Mouse (Mus musculus): ENCODE measurements around the gene Maff.
A peak's percentile ranks its signal among the peaks of the same experiment; 100 is the strongest.

The Maff gene

GRCm38 (mm10) chr15:79366402-79366801, 20.0 kb downstream of the Maff start:
- peak; percentile 48 for DNase-seq

DNA sequence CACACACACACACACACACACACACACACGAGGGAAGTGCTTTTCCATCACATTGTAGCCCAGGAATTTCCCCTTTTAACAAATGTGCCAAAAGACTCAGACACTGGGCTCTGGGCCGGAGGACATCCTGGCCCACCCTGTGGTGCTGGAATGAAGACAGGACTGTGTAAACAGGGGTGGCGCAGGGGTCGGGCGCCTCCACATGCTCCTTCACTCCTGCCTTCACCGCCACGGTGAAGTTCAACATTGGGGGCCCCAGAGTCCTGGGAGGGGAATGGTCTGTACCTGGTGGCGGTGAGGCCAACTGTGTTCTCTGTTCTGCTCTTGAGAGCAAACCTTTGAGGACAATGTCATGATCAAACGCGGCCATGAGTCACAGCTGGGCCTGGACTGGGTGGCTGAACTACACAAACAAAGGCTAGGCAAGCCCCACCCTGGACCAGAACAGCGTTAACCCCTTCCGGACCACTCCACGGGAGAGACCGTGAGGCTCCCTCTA, 21.9 kb downstream of the Maff start:
- no peak for DNase-seq

DNA sequence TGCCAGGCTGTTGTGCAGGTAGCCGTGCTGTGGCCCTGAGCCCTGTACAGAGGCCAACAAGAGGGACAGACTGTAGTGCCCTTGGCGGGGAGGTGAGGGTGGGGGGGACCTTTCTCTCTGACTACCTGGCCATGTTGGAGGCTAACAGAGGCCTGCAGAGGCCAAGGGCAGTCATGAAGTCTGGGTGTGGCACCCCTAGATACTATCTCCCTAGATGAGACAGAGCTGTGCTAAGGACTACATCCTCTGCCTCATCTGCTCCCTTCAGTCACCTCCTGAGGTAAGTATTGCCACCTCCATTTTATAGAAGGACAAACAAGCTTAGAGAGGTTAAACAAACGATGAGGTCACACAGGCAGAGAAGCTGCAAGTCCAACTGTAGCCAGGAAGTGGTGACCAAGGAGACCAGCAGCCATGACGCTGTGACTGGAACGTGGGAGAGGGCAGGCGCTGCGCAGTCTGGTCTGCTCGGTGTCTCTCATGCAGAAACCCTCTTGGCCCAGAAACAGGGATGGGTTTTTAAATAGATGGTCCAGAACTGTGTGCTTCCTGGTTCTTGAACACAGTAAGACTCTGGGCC, 22.5 kb downstream of the Maff start:
- DNase-seq: no peak

DNA sequence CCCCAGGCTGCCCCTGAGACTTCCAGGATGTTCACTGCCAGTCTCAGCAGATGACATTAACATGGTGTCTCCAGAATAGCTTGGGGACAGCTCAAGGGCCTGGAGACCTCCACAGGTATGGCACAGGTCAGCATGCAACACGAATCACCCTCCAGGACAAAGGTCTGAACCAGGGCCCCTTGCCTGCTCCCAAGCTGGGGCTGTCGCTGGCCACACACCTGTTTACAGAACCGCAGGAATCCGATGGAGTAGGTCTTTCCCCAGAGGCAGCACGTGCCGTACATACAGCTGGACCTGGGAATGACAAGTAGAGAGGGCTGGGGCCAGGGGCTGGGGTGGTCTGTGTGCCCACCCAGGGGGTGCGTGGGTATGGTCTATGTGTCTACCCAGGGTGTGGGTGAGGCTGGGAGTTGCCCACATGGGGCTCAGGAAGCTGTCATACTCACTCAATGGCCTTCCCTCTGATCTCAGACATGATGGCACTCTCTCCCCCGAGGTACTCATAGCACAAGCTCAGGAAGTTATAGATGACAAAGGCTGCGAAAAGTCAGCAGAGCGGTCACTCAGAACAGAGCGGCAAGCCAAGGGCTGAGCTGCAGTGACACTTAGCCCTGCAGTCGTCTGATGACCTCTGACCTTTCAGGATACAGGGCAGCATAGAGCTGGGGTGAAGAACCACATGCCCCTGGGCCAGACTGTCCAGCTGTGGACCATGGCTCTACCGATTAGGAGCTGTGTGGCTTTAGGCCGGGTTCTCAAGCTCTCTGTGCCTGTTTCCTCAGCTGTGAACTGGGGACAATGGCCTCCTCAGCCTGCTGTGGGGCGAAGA, 23.2 kb downstream of the Maff start:
- no peak for DNase-seq

DNA sequence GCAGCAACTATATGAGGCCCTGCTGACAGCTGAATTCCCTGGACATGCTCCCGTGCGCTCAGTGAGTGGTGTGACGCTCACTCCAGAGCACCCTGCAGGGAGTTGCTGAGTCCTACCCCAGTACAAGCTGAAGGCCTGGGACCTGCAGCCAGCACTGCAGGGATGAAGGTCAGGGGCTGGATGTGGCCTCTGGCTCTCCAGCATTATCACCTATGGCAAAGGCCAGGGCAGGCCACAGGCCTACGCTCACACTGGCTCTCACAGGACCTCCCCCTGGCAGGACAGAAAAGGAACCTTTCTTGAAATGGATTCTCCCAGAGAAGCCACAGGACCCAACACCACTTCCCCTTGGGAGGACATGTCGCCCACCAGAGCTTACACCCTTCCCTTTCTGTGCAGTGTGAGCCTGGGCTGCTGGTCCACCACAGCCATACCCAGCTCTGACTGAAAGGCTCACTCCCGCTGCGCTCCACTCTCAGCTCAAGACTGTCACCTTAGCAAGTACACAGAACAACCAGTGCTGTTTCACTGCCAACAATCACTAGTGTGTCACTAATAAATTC, 23.9 kb downstream of the Maff start:
- no peak for DNase-seq

DNA sequence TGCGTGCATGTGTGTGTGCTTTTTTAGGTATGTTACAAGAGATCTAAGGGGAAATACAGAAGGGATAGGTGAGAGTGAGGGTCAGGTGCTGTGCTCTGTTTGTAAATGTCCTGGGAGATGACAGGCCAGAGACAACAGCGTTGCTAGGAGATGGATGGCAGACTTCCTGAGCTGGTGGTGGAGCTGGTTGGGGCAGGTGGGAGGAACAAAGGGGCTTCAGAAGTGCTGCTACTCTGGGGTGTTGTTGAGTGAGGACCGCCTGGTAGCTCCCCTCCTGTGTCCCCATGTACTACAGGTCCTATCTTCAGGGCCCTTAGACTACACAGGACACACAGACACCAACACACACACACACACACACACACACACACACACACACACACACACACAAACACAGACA, 28.3 kb downstream of the Maff start:
- peak; percentile 80 for DNase-seq

GRCm38 (mm10) chr15:79377681-79378080, 31.3 kb downstream of the Maff start:
- DNase-seq: no peak

GRCm38 (mm10) chr15:79378608-79379007, 32.2 kb downstream of the Maff start:
- DNase-seq: no peak

DNA sequence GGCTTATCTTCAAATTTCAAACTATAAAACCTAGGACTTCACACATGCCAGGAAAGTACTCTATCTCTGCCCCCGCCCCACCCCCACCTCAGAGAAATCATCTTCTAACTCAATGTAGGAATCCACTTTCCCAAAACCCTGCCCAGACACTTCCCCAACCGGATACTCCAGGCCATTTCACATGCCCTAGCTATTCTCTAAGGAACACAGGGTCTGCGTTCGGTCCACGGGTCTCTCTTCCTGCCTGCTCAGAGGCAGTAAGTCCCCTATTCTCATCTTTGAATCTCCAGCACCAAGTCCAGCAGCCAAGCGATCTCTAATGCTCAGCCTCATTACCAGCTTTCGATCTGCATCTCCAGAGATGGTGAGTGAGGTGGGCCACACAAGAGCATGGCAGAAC, 33.2 kb downstream of the Maff start:
- DNase-seq: no peak

- DNase-seq: peak; percentile 70
Observed at GRCm38 (mm10) chr15:79380468-79381444, 34.3 kb downstream of the Maff start.

DNA sequence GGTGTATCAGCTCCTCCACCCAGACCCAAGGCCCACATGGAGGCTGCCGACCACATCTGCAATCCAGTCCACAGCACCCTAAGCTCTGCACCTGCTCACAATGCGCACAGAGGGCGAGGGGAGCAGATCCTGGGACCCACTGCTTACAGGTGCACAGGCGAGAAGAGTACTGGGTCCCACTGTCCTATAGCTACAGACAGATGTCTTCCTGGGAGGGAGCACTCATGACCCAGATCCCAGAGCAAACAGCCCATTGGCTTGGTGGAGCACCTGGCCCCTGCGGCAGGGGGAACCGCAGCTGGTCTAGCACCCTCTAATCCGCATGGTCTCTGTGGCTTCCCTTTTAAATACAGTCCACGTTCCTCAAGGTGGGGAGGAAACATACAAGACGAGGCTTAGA, 35.2 kb downstream of the Maff start:
- peak; percentile 80 for DNase-seq

GRCm38 (mm10) chr15:79387081-79387480, 40.7 kb downstream of the Maff start:
- DNase-seq: no peak

DNA sequence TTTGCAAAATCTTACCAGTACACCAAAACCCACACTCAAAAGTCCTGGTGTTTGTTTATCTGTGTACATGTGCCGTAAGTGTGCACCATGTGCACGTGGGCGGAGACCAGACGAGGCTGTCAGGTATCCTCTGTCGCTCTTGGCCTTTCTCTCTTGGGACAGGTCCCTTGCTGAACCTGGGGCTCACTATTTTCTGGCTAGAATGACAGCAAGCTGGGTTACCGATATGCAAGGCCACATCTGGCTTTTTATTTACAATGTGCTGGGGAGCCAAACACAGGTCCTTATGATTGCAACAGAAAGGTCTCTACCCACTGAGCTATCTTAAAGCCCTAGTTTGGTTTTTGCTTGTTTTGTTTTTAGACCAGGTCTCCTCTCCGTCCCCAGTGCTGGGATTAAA, 41.2 kb downstream of the Maff start:
- no peak for DNase-seq

DNA sequence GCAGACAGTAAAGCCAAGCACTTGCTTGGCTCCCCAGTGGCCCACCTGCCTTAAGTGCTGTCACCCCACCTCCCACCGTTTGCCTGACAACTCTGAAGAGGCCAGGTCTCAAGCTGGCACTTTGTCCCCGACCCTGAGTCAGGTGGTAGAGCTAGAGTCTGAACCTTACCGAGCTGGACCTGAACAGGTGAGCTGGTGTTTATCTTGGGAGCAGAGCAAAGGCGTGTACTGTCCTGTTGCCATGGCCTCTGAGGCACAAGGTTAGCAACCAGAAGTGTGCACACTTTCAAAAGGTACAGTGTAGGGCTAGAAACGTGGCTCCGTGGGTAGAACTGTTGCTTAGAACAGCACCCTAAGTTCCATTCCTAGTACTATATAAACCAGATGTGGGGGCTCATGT, 41.8 kb downstream of the Maff start:
- no peak for DNase-seq

DNA sequence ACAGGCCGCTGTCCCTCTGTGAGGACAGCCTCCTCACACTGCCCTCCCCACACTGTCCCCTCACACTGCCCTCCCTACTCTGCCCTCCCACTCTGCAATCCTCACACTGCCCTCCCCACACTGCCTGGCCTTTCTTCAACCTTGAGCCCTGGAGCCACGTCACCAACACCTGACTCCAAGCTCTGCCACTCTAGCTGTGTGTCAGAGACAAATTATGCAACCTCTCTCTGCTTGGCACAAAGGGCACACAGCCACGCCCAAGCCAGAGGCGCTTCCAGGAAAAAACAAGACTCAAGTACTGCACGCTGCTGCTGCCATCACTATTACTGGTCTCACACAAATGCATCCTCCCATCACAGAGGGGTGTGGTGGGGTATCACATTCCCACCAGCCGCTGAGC, 44.0 kb downstream of the Maff start:
- DNase-seq: no peak

- DNase-seq: no peak
Observed at GRCm38 (mm10) chr15:79391447-79392093, 45.1 kb downstream of the Maff start.

DNA sequence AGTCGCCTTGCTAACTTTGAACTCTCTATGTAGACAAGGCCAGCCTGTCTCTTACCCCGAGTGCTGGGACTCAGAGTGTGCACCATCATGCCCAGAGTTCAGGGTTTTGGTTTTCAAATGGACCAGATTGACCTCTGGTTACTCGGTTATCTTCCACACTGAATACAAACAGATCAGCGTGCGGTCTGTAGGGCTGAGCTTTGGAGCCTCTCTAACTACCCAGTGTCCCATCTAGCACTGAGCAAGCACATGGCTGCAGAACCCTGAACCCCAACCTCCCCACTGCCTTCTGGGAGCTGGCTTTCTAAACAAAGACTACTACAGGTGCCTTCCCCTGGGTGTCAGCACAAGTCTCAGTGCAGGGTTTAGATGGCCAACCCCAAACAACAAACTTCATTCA, 46.1 kb downstream of the Maff start:
- no peak for DNase-seq

DNA sequence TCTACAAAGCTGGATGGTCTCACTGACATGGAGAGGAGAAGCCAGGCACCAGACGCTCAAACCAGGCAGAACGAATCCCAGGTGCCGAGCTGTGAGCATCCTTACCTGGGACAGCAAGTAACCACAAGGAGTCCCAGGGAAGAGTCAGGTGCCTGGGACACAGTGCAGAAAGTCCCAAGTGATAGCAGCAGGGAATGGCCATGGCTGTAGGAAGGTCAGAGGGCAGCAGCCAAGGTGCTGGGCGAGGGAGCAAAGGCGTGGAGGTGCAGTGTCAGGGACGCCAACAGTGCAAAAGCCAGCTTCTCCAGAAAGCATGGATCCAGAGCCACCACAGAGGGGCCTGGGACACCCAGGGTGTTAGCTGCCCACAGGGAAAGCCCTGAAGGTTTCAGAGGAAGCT, 46.7 kb downstream of the Maff start:
- no peak for DNase-seq

DNA sequence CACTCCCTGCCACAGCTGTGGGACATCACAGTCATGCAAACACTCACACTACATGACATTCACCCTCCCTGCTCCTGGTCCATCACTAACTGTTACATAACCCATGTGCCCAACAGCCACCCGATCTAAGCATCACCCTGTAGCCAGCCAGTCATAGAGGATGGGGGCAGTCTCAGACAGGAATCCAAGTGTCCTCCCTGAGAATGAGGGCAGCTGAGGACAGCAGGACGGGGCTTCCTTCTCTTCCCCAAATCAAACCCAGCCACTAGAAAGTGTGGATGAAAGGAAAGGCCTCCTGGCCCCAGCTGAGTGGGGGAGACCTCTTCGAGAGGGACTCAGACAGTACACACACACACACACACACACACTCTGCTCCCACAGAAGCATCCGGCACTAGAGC, 48.4 kb downstream of the Maff start:
- no peak for DNase-seq

DNA sequence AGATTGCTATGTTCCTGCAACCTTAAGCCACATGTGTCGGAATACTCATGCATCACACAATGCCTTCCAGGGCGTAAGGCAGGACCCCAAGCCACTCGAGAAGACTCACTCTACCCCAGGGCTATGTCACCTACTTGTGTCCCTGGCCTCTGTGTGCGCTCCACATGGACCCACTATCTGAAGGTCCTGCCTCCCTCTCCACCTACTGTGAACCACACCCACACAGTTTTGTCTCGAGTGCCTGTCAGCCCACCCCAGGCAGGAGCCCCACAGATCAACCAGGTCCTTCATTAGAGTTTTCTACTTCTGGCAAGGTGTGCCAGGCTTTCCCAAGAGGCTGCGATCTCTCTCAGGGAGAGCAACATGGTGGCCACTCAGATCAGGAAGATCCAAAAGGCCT, 48.9 kb downstream of the Maff start:
- DNase-seq: no peak

DNA sequence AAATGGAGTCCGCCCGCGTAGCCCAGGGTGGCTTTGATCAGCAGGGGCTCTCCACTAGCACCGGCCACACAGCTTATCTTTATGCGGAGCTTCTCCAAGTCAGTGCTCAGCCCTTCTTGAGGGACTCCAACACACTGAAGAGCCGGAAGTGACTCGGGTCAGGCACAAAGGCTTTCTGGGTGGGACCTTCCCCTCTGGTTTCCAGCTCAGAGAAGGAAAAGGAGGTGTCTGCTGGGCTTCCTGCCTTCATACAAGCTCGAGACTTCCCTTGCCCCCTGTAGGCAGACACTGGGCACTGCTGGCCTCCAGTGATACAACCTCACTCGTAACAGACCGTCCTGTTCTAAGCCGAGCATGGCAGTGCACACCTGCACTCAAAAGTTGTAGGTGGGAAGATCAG, 50.3 kb downstream of the Maff start:
- peak; percentile 68 for DNase-seq

GRCm38 (mm10) chr15:79399231-79400052, 53.0 kb downstream of the Maff start:
- no peak for DNase-seq

All from thymus, postnatal 14 days (tissue).